Mouse (Mus musculus): ENCODE measurements around the gene Olfr211. TPM values are rescaled to one million over a fixed set of nuclear protein-coding genes. Genes with fewer than 3 reads are reported as not detected.

Olfr211 gene
- not detected in 2 replicates for total RNA-seq (2015; ENCODE audit: low replicate concordance)
- total RNA-seq (2017; ENCODE audit: low replicate concordance) = not detected in 2 replicates

GRCm38 (mm10) chr6:116488791-116489190 is at the start of gene Olfr211:
Olfr211 (plus strand) TSS chr6:116489091.
- ATAC-seq (replicated peaks; ENCODE audit: low FRiP score, poor library complexity, severe bottlenecking) = no peak

GRCm38 (mm10) chr6:116439531-116439930 is 49.4 kb upstream of the Olfr211 start:
- ATAC-seq (replicated peaks; ENCODE audit: low FRiP score, poor library complexity, severe bottlenecking) = no peak

GRCm38 (mm10) chr6:116440447-116440846 is 48.4 kb upstream of the Olfr211 start:
- no peak for ATAC-seq (replicated peaks; ENCODE audit: low FRiP score, poor library complexity, severe bottlenecking)

GRCm38 (mm10) chr6:116440849-116441248 is 48.0 kb upstream of the Olfr211 start:
- ATAC-seq (replicated peaks; ENCODE audit: low FRiP score, poor library complexity, severe bottlenecking) = no peak

GRCm38 (mm10) chr6:116455781-116456180 is 33.1 kb upstream of the Olfr211 start:
- ATAC-seq (replicated peaks; ENCODE audit: low FRiP score, poor library complexity, severe bottlenecking) = no peak

- no peak for ATAC-seq (replicated peaks; ENCODE audit: low FRiP score, poor library complexity, severe bottlenecking)
These were observed 32.4 kb upstream of the Olfr211 start for GRCm38 (mm10) chr6:116456482-116456881.

- ATAC-seq (replicated peaks; ENCODE audit: low FRiP score, poor library complexity, severe bottlenecking) = no peak
These were observed 30.2 kb upstream of the Olfr211 start for GRCm38 (mm10) chr6:116458728-116459127.

GRCm38 (mm10) chr6:116459232-116459631 is 29.7 kb upstream of the Olfr211 start:
- no peak for ATAC-seq (replicated peaks; ENCODE audit: low FRiP score, poor library complexity, severe bottlenecking)

- ATAC-seq (replicated peaks; ENCODE audit: low FRiP score, poor library complexity, severe bottlenecking) = peak; percentile 75
These were observed 28.2 kb upstream of the Olfr211 start, which contains the start of gene Alox5 for GRCm38 (mm10) chr6:116460544-116461283. Alox5 (minus strand) TSS chr6:116461178.

- no peak for ATAC-seq (replicated peaks; ENCODE audit: low FRiP score, poor library complexity, severe bottlenecking)
These were observed 20.8 kb upstream of the Olfr211 start for GRCm38 (mm10) chr6:116468081-116468480.

- ATAC-seq (replicated peaks; ENCODE audit: low FRiP score, poor library complexity, severe bottlenecking) = no peak
These were observed 3.8 kb upstream of the Olfr211 start for GRCm38 (mm10) chr6:116485081-116485480.

- ATAC-seq (replicated peaks; ENCODE audit: low FRiP score, poor library complexity, severe bottlenecking) = no peak
These were observed 2.1 kb upstream of the Olfr211 start for GRCm38 (mm10) chr6:116486833-116487232.

- ATAC-seq (replicated peaks; ENCODE audit: low FRiP score, poor library complexity, severe bottlenecking) = no peak
These were observed 4.9 kb downstream of the Olfr211 start for GRCm38 (mm10) chr6:116493742-116494141.

GRCm38 (mm10) chr6:116495960-116496359 is 7.1 kb downstream of the Olfr211 start:
- no peak for ATAC-seq (replicated peaks; ENCODE audit: low FRiP score, poor library complexity, severe bottlenecking)

GRCm38 (mm10) chr6:116506302-116507003 is 17.6 kb downstream of the Olfr211 start, which contains the start of gene Olfr212:
Olfr212 (plus strand) TSS chr6:116506516.
- peak; percentile 79 for ATAC-seq (replicated peaks; ENCODE audit: low FRiP score, poor library complexity, severe bottlenecking)

GRCm38 (mm10) chr6:116514832-116515231 is 25.9 kb downstream of the Olfr211 start:
- no peak for ATAC-seq (replicated peaks; ENCODE audit: low FRiP score, poor library complexity, severe bottlenecking)

GRCm38 (mm10) chr6:116538156-116538555 is 49.3 kb downstream of the Olfr211 start, which contains the start of gene Olfr213:
Olfr213 (plus strand) TSS chr6:116538456.
- ATAC-seq (replicated peaks; ENCODE audit: low FRiP score, poor library complexity, severe bottlenecking) = no peak

GRCm38 (mm10) chr6:116542500-116542899 is 53.6 kb downstream of the Olfr211 start:
- ATAC-seq (replicated peaks; ENCODE audit: low FRiP score, poor library complexity, severe bottlenecking) = no peak

All from erythroid progenitor cell, adult 5-6 weeks (primary cell).